Mouse (Mus musculus): ENCODE results near the gene Skil.

Gene Skil

DNA sequence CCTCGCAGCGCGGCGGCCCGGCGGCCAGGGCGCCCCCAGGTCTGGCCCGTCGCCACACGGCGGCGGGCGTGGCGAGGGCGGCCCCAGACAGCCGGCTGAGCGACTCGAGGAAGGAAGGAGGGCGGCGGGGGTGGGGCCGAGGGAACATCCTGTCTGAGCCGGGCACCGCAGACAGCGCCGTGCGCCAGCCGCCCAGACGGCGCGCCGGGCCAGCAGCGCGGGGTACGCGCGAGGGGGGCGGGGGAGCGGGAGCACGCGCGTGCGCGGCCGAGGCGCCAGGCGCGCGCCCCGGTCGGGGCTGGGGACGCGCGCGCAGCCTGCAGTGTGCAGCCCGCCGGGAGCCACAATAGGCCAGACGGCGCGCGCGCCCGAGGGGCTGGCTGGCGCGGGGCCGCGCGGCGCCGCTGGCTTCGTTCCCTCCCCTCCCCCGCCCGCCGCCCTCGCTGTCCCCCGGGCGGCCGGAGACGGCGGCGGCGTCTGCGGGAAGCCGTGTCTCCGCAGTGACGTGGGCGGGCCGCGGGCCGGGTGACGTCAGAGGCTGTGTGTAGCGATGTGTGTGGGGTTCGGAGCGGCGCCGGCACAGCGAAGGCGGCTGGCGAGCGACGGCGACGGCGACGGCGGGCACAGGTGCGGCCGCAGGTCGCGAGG, at the start of gene Skil:
TSS of gene Skil (plus strand) at position 528 of the 648 bp plus-strand sequence.
- DNase-seq (ENCODE audit: low spot score): peak; percentile 94

DNA sequence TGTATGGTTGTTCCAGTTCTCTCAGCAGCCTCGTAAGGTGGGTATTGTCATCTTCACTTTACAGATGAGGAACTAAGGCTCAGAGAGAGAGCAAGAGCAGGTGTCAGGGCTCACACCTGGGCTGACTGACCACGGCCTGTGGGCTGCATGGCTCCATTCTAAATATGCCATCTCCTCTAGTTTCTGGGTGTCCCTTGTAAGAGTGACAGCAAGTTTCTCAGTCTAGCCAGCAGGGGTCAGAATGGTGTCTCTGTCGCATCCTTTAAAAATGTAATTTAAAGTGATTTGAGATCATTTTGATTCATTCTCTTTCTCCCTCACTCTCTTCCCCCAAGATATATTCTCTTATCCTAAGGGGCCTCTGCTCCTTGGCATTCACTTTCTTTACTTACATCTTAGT, 47.6 kb upstream of the Skil start:
- DNase-seq (ENCODE audit: low spot score): no peak

DNA sequence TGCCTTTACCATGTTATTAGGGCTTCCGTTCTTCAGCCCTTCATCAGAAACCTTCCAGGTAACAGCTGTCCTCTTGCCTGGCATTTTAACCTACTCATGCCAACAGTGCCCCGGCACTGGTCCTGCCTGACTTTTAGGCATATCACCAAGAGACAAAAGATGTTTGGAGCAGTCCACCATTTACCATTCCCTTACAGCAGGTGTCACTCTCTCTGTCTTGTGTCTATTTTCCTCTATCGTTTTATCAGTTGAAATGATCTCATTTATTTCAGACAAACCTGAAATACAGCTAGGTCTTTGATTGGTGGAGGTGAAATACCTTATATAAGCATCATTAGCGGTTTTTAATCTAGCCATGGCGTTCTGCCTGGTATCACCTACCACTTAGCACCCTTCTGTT, 45.8 kb upstream of the Skil start:
- DNase-seq (ENCODE audit: low spot score): no peak

- no peak for DNase-seq (ENCODE audit: low spot score)
Observed at GRCm38 (mm10) chr3:31050375-31050774, 44.5 kb upstream of the Skil start.

- no peak for DNase-seq (ENCODE audit: low spot score)
Observed at GRCm38 (mm10) chr3:31051730-31052129, 43.1 kb upstream of the Skil start.

GRCm38 (mm10) chr3:31053191-31053590, 41.7 kb upstream of the Skil start:
- DNase-seq (ENCODE audit: low spot score): no peak

DNA sequence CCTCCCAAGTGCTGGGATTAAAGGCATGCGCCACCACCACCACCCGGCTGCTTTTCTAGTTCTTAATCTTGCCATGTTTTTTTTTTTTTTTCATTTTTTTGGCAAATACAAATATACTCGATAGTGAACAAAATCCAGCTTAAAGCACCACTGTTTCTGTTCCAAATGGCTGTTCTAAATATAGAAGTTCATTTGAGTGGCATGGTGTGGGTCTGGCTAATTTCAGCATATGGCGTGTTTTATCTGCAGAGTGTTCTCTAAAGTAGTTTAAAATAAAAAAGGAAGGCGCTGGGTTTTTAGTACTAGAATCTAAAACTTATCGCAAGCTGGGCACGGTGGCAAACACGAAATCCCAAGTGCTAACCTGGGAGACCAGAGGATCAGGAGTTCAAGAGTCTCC, 40.0 kb upstream of the Skil start:
- no peak for DNase-seq (ENCODE audit: low spot score)

- peak; percentile 26 for DNase-seq (ENCODE audit: low spot score)
Observed at GRCm38 (mm10) chr3:31056047-31056650, 38.7 kb upstream of the Skil start.

- DNase-seq (ENCODE audit: low spot score): peak; percentile 79
Observed at GRCm38 (mm10) chr3:31056651-31057627, 37.9 kb upstream of the Skil start.

GRCm38 (mm10) chr3:31060745-31061102, 34.1 kb upstream of the Skil start:
- no peak for DNase-seq (ENCODE audit: low spot score)

GRCm38 (mm10) chr3:31061103-31061785, 33.6 kb upstream of the Skil start:
- DNase-seq (ENCODE audit: low spot score): peak; percentile 32

DNA sequence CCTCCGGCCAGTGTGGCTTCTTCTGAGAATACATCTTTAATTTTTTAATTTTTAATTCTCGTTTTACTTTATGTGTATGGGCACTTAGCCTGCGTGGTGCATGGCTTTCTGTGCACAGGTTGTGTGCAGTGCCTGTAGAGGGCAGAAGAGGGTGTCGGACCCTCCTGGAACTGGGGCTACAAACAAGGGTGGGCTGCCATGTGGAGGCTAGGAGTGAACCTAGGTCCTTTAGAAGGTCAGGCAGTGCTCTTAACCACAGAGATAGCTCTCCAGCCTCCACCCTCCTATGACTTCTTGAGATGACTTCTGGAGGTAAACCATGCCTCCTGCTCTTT, 33.1 kb upstream of the Skil start:
- DNase-seq (ENCODE audit: low spot score): no peak

- DNase-seq (ENCODE audit: low spot score): no peak
Observed at GRCm38 (mm10) chr3:31062325-31062724, 32.5 kb upstream of the Skil start.

- no peak for DNase-seq (ENCODE audit: low spot score)
Observed at GRCm38 (mm10) chr3:31068482-31068881, 26.4 kb upstream of the Skil start.

- DNase-seq (ENCODE audit: low spot score): no peak
Observed at GRCm38 (mm10) chr3:31071804-31072203, 23.1 kb upstream of the Skil start.

- peak; percentile 46 for DNase-seq (ENCODE audit: low spot score)
Observed at GRCm38 (mm10) chr3:31075808-31076207, 19.1 kb upstream of the Skil start.

- no peak for DNase-seq (ENCODE audit: low spot score)
Observed at GRCm38 (mm10) chr3:31077068-31077703, 17.7 kb upstream of the Skil start.

- DNase-seq (ENCODE audit: low spot score): no peak
Observed at GRCm38 (mm10) chr3:31079450-31079849, 15.4 kb upstream of the Skil start.

- DNase-seq (ENCODE audit: low spot score): no peak
Observed at GRCm38 (mm10) chr3:31080791-31081502, 13.9 kb upstream of the Skil start.

- DNase-seq (ENCODE audit: low spot score): no peak
Observed at GRCm38 (mm10) chr3:31082838-31083506, 11.9 kb upstream of the Skil start.
